Mouse (Mus musculus): ENCODE results near the gene Atp2b4. TPM values are rescaled to one million over a fixed set of nuclear protein-coding genes. Genes with fewer than 3 reads are reported as not detected.

The Atp2b4 gene
- polyA plus RNA-seq, 1 experiment from 2014 or later: 14.9 TPM

- Histone ChIP-seq H3K4me1 (ENCODE audit: control insufficient read depth, insufficient read depth, low read length) (no peaks in the 10 kb centered on the region), H3K9me3 (ENCODE audit: control insufficient read depth, low read length) (no peaks in the 10 kb centered on the region), H3K27ac (ENCODE audit: low read length) (no peak overlapping the region), H3K27me3 (replicated peaks; ENCODE audit: control insufficient read depth, insufficient read depth, low read length) (no peaks in the 10 kb centered on the region), H3K9ac (ENCODE audit: low read depth, low read length) (no peak overlapping the region), H3K4me3 (ENCODE audit: low read length) (no peak overlapping the region), H3K4me2 (ENCODE audit: low read depth, low read length) (no peak overlapping the region), H3K36me3 (ENCODE audit: control insufficient read depth, insufficient read depth, low read length) (peaks cover 4% of the 10 kb centered on the region; the same call in 1 of the 2 replicates)
- ATAC-seq: no peak
- WGBS: 76% methylated on average over 10 of the region's 10 CpGs
Measured at GRCm38 (mm10) chr1:133787500-133788210, 13.2 kb downstream of the Atp2b4 start.

- H3K36me3 ChIP-seq (ENCODE audit: control insufficient read depth, insufficient read depth, low read length): no peaks in the 10 kb centered on the region
- no peak overlapping the region for H3K4me3 ChIP-seq (ENCODE audit: low read length)
- H3K27me3 ChIP-seq (replicated peaks; ENCODE audit: control insufficient read depth, insufficient read depth, low read length): no peaks in the 10 kb centered on the region
- no peaks in the 10 kb centered on the region for H3K9me3 ChIP-seq (ENCODE audit: control insufficient read depth, low read length)
- no peak for ATAC-seq
- no peak overlapping the region for H3K27ac ChIP-seq (ENCODE audit: low read length)
- no peak overlapping the region for H3K9ac ChIP-seq (ENCODE audit: low read depth, low read length)
- no peaks in the 10 kb centered on the region for H3K4me1 ChIP-seq (ENCODE audit: control insufficient read depth, insufficient read depth, low read length)
- H3K4me2 ChIP-seq (ENCODE audit: low read depth, low read length): no peak overlapping the region
- WGBS: 80% methylated on average over 3 of the region's 3 CpGs
Measured at GRCm38 (mm10) chr1:133784621-133785020, 16.2 kb downstream of the Atp2b4 start.

GRCm38 (mm10) chr1:133781531-133781930 lies 19.3 kb downstream of the Atp2b4 start:
- ATAC-seq: no peak
- Histone ChIP-seq H3K9ac (ENCODE audit: low read depth, low read length) (no peak overlapping the region), H3K4me1 (ENCODE audit: control insufficient read depth, insufficient read depth, low read length) (peaks cover 11% of the 10 kb centered on the region; the same call in 1 of the 2 replicates), H3K36me3 (ENCODE audit: control insufficient read depth, insufficient read depth, low read length) (no peaks in the 10 kb centered on the region), H3K9me3 (ENCODE audit: control insufficient read depth, low read length) (no peaks in the 10 kb centered on the region), H3K4me2 (ENCODE audit: low read depth, low read length) (no peak overlapping the region), H3K27ac (ENCODE audit: low read length) (no peak overlapping the region), H3K27me3 (replicated peaks; ENCODE audit: control insufficient read depth, insufficient read depth, low read length) (no peaks in the 10 kb centered on the region), H3K4me3 (ENCODE audit: low read length) (no peak overlapping the region)
- WGBS: 43% methylated on average over 3 of the region's 3 CpGs

GRCm38 (mm10) chr1:133779043-133779442 lies 21.8 kb downstream of the Atp2b4 start:
- 84% methylated on average over 1 of the region's 1 CpGs for WGBS
- no peak overlapping the region for H3K4me2 ChIP-seq (ENCODE audit: low read depth, low read length)

GRCm38 (mm10) chr1:133777651-133778231 lies 23.1 kb downstream of the Atp2b4 start:
- 68% methylated on average over 15 of the region's 15 CpGs for WGBS
- Histone ChIP-seq H3K4me2 (ENCODE audit: low read depth, low read length) (no peak overlapping the region), H3K9me3 (ENCODE audit: control insufficient read depth, low read length) (no peaks in the 10 kb centered on the region), H3K4me3 (ENCODE audit: low read length) (no peak overlapping the region), H3K4me1 (ENCODE audit: control insufficient read depth, insufficient read depth, low read length) (peaks cover 11% of the 10 kb centered on the region; the same call in 1 of the 2 replicates), H3K27me3 (replicated peaks; ENCODE audit: control insufficient read depth, insufficient read depth, low read length) (no peaks in the 10 kb centered on the region), H3K36me3 (ENCODE audit: control insufficient read depth, insufficient read depth, low read length) (no peaks in the 10 kb centered on the region), H3K9ac (ENCODE audit: low read depth, low read length) (no peak overlapping the region), H3K27ac (ENCODE audit: low read length) (no peak overlapping the region)
- ATAC-seq: peak; percentile 50; the same call in 1 of the 2 replicates

More at GRCm38 (mm10) chr1:133779043-133779442, 21.8 kb downstream of the Atp2b4 start:
- Histone ChIP-seq H3K9me3 (ENCODE audit: control insufficient read depth, low read length) (no peaks in the 10 kb centered on the region), H3K4me3 (ENCODE audit: low read length) (no peak overlapping the region), H3K9ac (ENCODE audit: low read depth, low read length) (no peak overlapping the region), H3K4me1 (ENCODE audit: control insufficient read depth, insufficient read depth, low read length) (peaks cover 11% of the 10 kb centered on the region; the same call in 1 of the 2 replicates), H3K36me3 (ENCODE audit: control insufficient read depth, insufficient read depth, low read length) (no peaks in the 10 kb centered on the region), H3K27ac (ENCODE audit: low read length) (no peak overlapping the region), H3K27me3 (replicated peaks; ENCODE audit: control insufficient read depth, insufficient read depth, low read length) (no peaks in the 10 kb centered on the region)
- ATAC-seq: 0 out of 2 replicates have a peak, but pooled peaks have one; percentile 16

- no peak overlapping the region for H3K4me2 ChIP-seq (ENCODE audit: low read depth, low read length)
- no peak overlapping the region for H3K9ac ChIP-seq (ENCODE audit: low read depth, low read length)
- peaks cover 15% of the 10 kb centered on the region; the same call in 1 of the 2 replicates for H3K4me1 ChIP-seq (ENCODE audit: control insufficient read depth, insufficient read depth, low read length)
- H3K27ac ChIP-seq (ENCODE audit: low read length): no peak overlapping the region
- WGBS: 50% methylated on average over 9 of the region's 9 CpGs
- H3K27me3 ChIP-seq (replicated peaks; ENCODE audit: control insufficient read depth, insufficient read depth, low read length): no peaks in the 10 kb centered on the region
- ATAC-seq: no peak
- H3K9me3 ChIP-seq (ENCODE audit: control insufficient read depth, low read length): no peaks in the 10 kb centered on the region
- no peaks in the 10 kb centered on the region for H3K36me3 ChIP-seq (ENCODE audit: control insufficient read depth, insufficient read depth, low read length)
- H3K4me3 ChIP-seq (ENCODE audit: low read length): no peak overlapping the region
Measured at GRCm38 (mm10) chr1:133772553-133772952, 28.3 kb downstream of the Atp2b4 start.

GRCm38 (mm10) chr1:133771831-133772399 lies 28.9 kb downstream of the Atp2b4 start:
- Histone ChIP-seq H3K9me3 (ENCODE audit: control insufficient read depth, low read length) (no peaks in the 10 kb centered on the region), H3K27me3 (replicated peaks; ENCODE audit: control insufficient read depth, insufficient read depth, low read length) (no peaks in the 10 kb centered on the region)
- ATAC-seq: no peak; the same call in 1 of the 2 replicates

GRCm38 (mm10) chr1:133767994-133768393 lies 32.8 kb downstream of the Atp2b4 start:
- no peaks in the 10 kb centered on the region for H3K9me3 ChIP-seq (ENCODE audit: control insufficient read depth, low read length)
- peaks cover 16% of the 10 kb centered on the region; the same call in 1 of the 2 replicates for H3K4me1 ChIP-seq (ENCODE audit: control insufficient read depth, insufficient read depth, low read length)
- no peaks in the 10 kb centered on the region for H3K27me3 ChIP-seq (replicated peaks; ENCODE audit: control insufficient read depth, insufficient read depth, low read length)
- WGBS: 81% methylated on average over 5 of the region's 5 CpGs
- H3K4me2 ChIP-seq (ENCODE audit: low read depth, low read length): no peak overlapping the region
- ATAC-seq: no peak
- H3K36me3 ChIP-seq (ENCODE audit: control insufficient read depth, insufficient read depth, low read length): no peaks in the 10 kb centered on the region
- peak overlapping the region; percentile 39; the same call in 1 of the 2 replicates for H3K27ac ChIP-seq (ENCODE audit: low read length)
- no peak overlapping the region for H3K4me3 ChIP-seq (ENCODE audit: low read length)
- no peak overlapping the region for H3K9ac ChIP-seq (ENCODE audit: low read depth, low read length)

More at GRCm38 (mm10) chr1:133771831-133772399, 28.9 kb downstream of the Atp2b4 start:
- Histone ChIP-seq H3K4me3 (ENCODE audit: low read length) (no peak overlapping the region), H3K4me2 (ENCODE audit: low read depth, low read length) (no peak overlapping the region), H3K36me3 (ENCODE audit: control insufficient read depth, insufficient read depth, low read length) (no peaks in the 10 kb centered on the region), H3K4me1 (ENCODE audit: control insufficient read depth, insufficient read depth, low read length) (peaks cover 13% of the 10 kb centered on the region; the same call in 1 of the 2 replicates), H3K9ac (ENCODE audit: low read depth, low read length) (no peak overlapping the region; the same call in 1 of the 2 replicates), H3K27ac (ENCODE audit: low read length) (peak overlapping the region; percentile 29; the same call in 1 of the 2 replicates)
- 52% methylated on average over 10 of the region's 10 CpGs for WGBS

GRCm38 (mm10) chr1:133766901-133767529 lies 33.8 kb downstream of the Atp2b4 start:
- peaks cover 16% of the 10 kb centered on the region; the same call in 1 of the 2 replicates for H3K4me1 ChIP-seq (ENCODE audit: control insufficient read depth, insufficient read depth, low read length)
- WGBS: 21% methylated on average over 11 of the region's 11 CpGs
- no peak overlapping the region for H3K4me2 ChIP-seq (ENCODE audit: low read depth, low read length)
- no peaks in the 10 kb centered on the region for H3K36me3 ChIP-seq (ENCODE audit: control insufficient read depth, insufficient read depth, low read length)
- H3K9me3 ChIP-seq (ENCODE audit: control insufficient read depth, low read length): no peaks in the 10 kb centered on the region
- H3K4me3 ChIP-seq (ENCODE audit: low read length): no peak overlapping the region
- peak; percentile 49; the same call in 1 of the 2 replicates for ATAC-seq
- peak overlapping the region; percentile 39 for H3K27ac ChIP-seq (ENCODE audit: low read length)
- H3K9ac ChIP-seq (ENCODE audit: low read depth, low read length): peak overlapping the region; percentile 30; the same call in 1 of the 2 replicates
- no peaks in the 10 kb centered on the region for H3K27me3 ChIP-seq (replicated peaks; ENCODE audit: control insufficient read depth, insufficient read depth, low read length)
